Mouse (Mus musculus) natural killer cell, adult 2 months (primary cell): ENCODE measurements around the gene Ifi204.
"Not testable (repeated sequence)": the region's sequence is repeated elsewhere in the genome, so short reads cannot be mapped to it uniquely, and the experiment has no call there.

Experiments used
- DNase-seq, 2 experiments: peaks; one replicate each; pipeline ENCODE4 v3.0.0; 2022; ENCODE audit warnings: low spot score in 2 of 2

The Ifi204 gene

GRCm38 (mm10) chr1:173766848-173767617 lies at the start of gene Ifi204:
TSS of gene Ifi204 (minus strand) at chr1:173766943.
- DNase-seq = peak; percentile 16 to 31

DNA sequence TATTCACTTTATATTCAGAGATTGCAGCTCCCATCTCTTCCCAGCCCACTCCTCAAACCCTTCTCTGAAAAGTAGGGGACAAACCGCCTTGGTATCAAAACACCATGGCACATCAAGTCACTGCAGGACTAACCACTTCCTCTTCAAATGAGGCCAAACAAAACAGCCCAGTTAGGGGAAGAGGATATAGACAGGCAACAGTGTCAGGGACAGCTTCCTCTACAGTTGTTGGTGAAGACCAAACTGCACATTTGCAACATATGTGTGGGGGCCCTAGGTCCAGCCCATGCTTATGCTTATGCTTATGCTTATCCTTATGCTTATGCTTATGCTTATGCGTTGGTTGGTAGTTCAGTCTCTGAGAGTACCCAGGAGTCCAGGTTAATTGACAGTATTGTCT lies 42.6 kb upstream of the Ifi204 start:
- DNase-seq = peak; percentile 8 to 17

GRCm38 (mm10) chr1:173802689-173803281 lies 36.0 kb upstream of the Ifi204 start:
- not testable (repeated sequence) for DNase-seq

- not testable (repeated sequence) for DNase-seq
Measured at GRCm38 (mm10) chr1:173802207-173802606, 35.5 kb upstream of the Ifi204 start.

- not testable (repeated sequence) for DNase-seq
Measured at GRCm38 (mm10) chr1:173801791-173802190, 35.0 kb upstream of the Ifi204 start.

- DNase-seq = not testable (repeated sequence)
Measured at GRCm38 (mm10) chr1:173773457-173773856, 6.7 kb upstream of the Ifi204 start.

DNA sequence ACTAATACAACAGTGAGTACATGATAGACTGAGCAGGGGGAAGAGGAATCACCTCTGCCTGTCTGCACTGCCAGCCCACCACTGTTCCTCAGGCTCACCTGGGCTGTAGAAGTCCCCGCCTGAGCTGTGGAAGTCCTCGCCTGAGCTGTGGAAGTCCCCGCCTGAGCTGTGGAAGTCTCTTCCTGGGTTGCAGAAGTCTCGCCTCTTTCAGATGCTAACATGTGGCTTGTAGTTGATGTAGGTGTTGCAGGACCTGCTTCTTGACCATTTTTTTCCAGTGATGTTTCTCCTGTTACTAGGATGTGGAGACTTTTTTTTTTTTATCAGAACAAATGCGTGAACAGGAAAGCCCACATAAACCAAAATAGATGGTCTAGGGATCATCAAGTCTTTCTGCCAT lies 6.7 kb downstream of the Ifi204 start:
- not testable (repeated sequence) for DNase-seq

DNA sequence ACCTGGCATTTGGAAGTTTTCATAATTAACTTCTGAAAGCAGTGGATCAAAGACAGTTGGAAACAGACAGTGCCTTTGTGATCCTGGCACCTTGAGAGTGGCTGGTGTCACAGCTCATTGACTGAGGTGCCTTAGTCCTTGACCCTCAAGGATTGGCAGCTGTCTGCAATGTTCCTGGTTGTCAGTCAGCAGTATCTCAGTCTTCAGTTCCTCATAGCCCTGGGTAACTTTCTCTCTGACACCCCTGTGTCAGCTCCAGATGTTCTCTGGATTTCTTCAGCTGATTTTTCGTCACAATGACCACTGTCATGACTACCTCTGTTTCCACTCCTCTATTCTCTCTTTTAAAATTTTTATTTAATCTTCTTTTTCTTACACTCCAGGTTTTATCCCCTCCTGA lies 24.5 kb downstream of the Ifi204 start:
- no peak for DNase-seq

DNA sequence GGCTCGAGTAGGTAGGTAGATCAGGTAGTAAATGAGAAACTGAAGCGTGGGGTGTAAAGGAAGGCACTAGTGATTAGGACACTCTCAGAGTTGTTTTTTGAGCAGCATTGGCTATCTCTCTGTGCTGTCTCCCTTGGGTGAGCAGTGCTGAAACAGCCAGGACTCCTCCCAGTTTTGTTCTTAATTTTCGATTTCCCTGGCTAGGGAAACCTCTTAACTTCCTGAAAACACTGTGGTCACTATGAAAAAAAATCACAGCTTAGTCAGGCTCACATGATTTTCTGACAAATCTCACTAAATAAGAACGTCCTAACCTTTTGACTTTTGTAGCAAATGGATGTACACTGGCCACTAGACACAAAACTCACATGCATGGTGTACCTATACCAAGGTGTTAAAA lies 25.1 kb downstream of the Ifi204 start, which contains the start of gene Ifi207:
Gene Ifi207, minus strand, starts transcription at position 92 of the 400 bp plus-strand sequence.
- no peak for DNase-seq

DNA sequence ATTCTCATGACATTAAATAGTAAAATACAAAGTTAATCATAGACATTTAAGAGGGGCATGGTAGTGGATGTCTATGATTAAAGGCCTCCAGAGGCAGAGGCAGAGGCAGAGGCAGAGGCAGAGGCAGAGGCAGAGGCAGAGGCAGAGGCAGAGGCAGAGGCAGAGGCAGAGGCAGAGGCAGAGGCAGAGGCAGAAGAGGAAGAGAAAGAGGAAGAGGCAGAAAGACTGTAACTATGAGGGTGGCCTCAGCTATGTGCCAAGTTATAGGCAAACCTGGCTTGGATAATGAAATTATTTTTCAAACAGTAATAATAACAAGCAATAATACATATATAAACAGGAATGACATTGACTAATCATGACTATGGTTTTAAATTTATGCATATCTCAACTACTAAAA lies 26.2 kb downstream of the Ifi204 start:
- no peak for DNase-seq

- no peak for DNase-seq
Measured at GRCm38 (mm10) chr1:173736986-173737385, 29.8 kb downstream of the Ifi204 start.

DNA sequence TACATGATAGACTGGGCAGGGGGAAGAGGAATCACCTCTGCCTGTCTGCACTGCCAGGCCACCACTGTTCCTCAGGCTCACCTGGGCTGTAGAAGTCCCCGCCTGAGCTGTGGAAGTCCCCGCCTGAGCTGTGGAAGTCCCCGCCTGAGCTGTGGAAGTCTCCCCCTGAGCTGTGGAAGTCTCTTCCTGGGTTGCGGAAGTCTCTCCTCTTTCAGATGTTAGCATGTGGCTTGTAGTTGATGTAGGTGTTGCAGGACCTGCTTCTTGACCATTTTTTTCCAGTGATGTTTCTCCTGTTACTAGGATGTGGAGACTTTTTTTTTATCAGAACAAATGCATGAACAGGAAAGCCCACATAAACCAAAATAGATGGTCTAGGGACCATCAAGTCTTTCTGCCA lies 31.7 kb downstream of the Ifi204 start:
- DNase-seq = not testable (repeated sequence)

DNA sequence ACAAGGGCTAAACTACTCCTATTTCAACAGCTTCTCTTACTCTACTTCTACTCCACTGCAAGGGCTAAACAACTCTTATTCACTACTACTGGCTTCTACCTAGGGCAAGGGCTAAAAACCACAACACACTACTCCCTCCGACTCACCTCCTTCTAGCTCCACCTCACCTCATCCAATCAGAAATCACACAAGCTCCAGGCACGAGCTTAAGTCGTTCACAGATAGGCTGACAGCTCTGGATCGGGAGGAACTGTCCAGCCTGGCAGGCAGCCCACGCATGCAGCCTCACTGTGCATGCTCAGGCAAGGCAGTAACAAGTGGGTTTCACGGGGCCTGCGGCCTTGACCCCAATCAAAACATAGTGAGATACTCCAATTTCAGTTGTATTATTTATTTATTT lies 33.5 kb downstream of the Ifi204 start:
- no peak for DNase-seq
